Mouse (Mus musculus): Measurements from ENCODE around the gene Tubgcp4. TPM values are rescaled to one million over a fixed set of nuclear protein-coding genes. Genes with fewer than 3 reads are reported as not detected.

The Tubgcp4 gene
- total RNA-seq, 2 experiments from 2014 or later, result 28.8 to 36.4 TPM

DNA sequence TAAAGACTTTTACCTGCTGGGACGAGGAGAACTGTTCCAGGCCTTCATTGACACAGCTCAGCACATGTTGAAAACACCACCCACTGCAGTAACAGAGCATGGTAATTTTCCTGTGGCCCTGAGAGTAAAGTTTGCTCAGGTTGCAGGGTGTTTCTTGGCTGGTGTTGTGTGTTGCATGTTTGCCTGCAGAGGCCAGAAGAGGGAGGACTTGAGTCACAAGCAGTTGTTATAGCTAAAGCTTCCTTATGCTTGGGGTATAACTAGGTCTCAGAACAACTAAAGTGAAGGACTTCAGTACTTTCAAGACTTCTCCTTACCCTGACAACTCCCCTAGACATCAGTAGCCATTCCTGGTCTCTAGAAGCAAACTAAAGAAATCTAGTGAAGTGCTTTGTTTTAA is 18.1 kb downstream of the Tubgcp4 start:
- no peak for ATAC-seq (replicated peaks; ENCODE audit: poor library complexity)

DNA sequence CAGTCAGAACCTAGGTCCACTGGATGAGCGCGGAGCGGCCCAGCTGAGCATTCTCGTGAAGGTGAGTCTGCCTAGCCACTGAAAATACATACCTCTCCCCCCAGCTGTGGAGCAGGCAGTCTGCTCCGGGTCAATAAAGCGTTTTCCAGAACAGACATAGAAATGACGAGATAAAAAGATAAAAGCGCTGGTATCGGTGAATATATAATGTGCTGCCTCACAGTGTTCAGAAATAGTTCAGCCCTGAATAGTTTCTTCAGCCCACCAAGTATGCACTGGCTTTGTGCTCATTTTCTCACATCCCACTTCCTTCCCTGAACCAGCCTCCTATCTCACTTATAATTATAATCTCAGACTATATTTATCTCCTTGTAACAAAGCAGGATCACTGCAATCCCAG is 25.0 kb downstream of the Tubgcp4 start:
- no peak for ATAC-seq (replicated peaks; ENCODE audit: poor library complexity)

- no peak for ATAC-seq (replicated peaks; ENCODE audit: poor library complexity)
Observed at GRCm38 (mm10) chr2:121204276-121204675, 33.8 kb downstream of the Tubgcp4 start.

- ATAC-seq (replicated peaks; ENCODE audit: poor library complexity), result peak; percentile 83
Observed at GRCm38 (mm10) chr2:121206541-121206940, 36.1 kb downstream of the Tubgcp4 start.

DNA sequence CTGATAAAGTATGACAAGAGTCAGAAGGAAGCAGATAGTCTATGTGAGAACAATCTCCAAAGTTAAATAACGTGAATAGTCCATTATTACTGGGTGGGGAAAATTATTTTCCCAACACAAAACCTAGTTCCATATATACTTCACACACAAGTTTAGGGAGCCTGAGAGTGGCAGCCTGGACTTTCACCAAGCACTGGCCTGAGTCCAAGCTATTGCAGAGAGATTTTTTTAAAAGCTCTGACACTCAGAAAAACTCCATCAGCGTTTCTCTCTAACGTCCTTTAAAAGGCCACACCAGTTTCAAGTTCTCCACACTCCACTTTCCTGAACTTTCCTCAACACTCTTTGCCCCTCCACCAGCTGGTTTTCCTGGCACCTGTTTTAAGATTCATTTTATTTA is 44.0 kb downstream of the Tubgcp4 start:
- ATAC-seq (replicated peaks; ENCODE audit: poor library complexity), result no peak

GRCm38 (mm10) chr2:121219177-121219576 is 48.7 kb downstream of the Tubgcp4 start:
- ATAC-seq (replicated peaks; ENCODE audit: poor library complexity), result no peak

- no peak for ATAC-seq (replicated peaks; ENCODE audit: poor library complexity)
Observed at GRCm38 (mm10) chr2:121219994-121220393, 49.5 kb downstream of the Tubgcp4 start.

DNA sequence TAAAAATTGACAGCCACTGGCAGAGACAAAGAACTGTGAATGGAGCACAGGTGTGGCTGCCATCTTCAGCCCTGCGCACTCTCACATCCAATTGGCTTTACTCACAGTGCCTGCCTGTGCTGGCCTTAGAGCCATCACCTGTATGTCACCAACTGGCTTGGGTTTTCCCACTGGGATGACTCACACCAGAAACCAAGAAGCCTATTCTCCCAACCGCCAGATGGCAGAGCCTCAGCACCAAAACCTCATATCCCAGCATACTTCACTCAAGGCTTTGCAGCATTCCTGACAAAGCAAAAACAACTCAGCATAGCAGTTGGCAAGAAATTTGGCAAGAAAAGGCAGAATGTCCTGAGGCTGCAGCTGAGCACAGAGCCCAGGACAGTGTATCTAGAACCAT is 52.6 kb downstream of the Tubgcp4 start:
- no peak for ATAC-seq (replicated peaks; ENCODE audit: poor library complexity)

GRCm38 (mm10) chr2:121228135-121228534 is 57.7 kb downstream of the Tubgcp4 start:
- ATAC-seq (replicated peaks; ENCODE audit: poor library complexity), result no peak

DNA sequence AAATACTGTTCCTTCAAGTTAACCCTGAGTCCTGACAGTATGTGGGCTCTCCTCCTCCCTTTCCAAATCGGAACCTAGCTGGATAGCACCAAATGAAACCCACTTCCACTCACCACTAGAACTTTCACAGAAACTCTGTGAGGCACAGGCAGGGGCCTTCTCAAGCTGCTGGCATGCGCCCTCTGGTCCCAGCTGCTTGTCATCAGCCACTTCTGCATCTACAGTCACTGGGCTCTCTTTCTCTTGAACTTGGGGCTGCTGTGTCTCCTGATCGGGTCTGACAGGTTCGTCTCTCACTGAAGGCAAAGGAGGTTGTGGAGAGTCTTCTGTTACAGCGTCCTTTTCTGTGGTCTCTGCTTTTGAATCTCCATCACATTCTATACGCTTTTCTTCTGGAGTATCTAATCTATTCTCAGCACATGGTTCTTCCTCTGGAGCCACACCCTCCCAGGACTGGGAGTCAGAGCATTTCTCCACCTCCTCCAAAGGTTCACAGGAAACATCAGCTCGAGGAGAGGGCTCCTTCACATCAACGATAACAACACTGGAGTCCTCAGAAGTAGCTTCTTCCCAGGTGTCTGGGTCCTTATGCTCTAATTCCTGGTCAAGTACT is 65.1 kb downstream of the Tubgcp4 start:
- ATAC-seq (replicated peaks; ENCODE audit: poor library complexity), result peak; percentile 91

DNA sequence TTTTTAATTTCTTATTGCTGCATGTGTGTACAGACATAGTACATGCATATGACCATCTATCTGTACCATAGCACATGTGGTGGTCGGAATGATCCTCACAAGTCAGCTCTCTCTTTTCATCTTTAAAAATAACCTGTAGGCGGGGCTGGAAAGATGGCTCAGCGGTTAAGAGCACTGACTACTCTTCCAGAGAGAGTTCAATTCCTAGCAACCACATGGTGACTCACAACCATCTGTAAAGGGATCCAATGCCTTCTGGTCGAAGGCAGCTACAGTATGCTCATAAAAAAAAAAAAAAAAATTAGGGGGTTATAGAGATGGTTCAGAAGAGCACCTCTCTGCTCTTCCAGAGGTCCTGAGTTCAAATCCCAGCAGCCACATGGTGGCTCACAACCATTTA is 69.0 kb downstream of the Tubgcp4 start:
- no peak for ATAC-seq (replicated peaks; ENCODE audit: poor library complexity)

GRCm38 (mm10) chr2:121244099-121244498 is 73.6 kb downstream of the Tubgcp4 start:
- ATAC-seq (replicated peaks; ENCODE audit: poor library complexity), result no peak

Other genes starting within 250 kb of the Tubgcp4 start
- gene Ubr1, start 199.9 kb upstream of the Tubgcp4 start, total RNA-seq (2015), result 24.7 and 27.1 TPM in 2 replicates
- gene Ubr1, start 199.9 kb upstream of the Tubgcp4 start, total RNA-seq (2017), result 21.1 and 28.5 TPM in 2 replicates
- 4.2 and 4.3 TPM in 2 replicates for gene Tmem62, start 193.6 kb upstream of the Tubgcp4 start, total RNA-seq (2015)
- 6.4 and 12.4 TPM in 2 replicates for gene Tmem62, start 193.6 kb upstream of the Tubgcp4 start, total RNA-seq (2017)
- gene Ccndbp1, start 162.3 kb upstream of the Tubgcp4 start, total RNA-seq (2015), result 44.2 and 50.1 TPM in 2 replicates
- 33.5 and 38.1 TPM in 2 replicates for gene Ccndbp1, start 162.3 kb upstream of the Tubgcp4 start, total RNA-seq (2017)
- 1.7 and 2.4 TPM in 2 replicates for gene Epb42, start 133.6 kb upstream of the Tubgcp4 start, total RNA-seq (2015)
- 1.4 and 4.2 TPM in 2 replicates for gene Epb42, start 133.6 kb upstream of the Tubgcp4 start, total RNA-seq (2017)
- gene Tgm5, start 84.8 kb upstream of the Tubgcp4 start, total RNA-seq (2015), result not detected in 2 replicates
- not detected in 2 replicates for gene Tgm5, start 84.8 kb upstream of the Tubgcp4 start, total RNA-seq (2017)
- gene Tgm7, start 60.9 kb upstream of the Tubgcp4 start, total RNA-seq (2015), result not detected in 2 replicates
- not detected in 2 replicates for gene Tgm7, start 60.9 kb upstream of the Tubgcp4 start, total RNA-seq (2017)
- 12.2 and 12.4 TPM in 2 replicates for gene Adal, start 30.2 kb upstream of the Tubgcp4 start, total RNA-seq (2015)
- 10.6 and 15.4 TPM in 2 replicates for gene Adal, start 30.2 kb upstream of the Tubgcp4 start, total RNA-seq (2017)
- 11.7 and 12.8 TPM in 2 replicates for gene Lcmt2, start 30.0 kb upstream of the Tubgcp4 start, total RNA-seq (2015)
- gene Lcmt2, start 30.0 kb upstream of the Tubgcp4 start, total RNA-seq (2017), result 8.4 and 9.7 TPM in 2 replicates
- gene Zscan29, start 471 bp downstream of the Tubgcp4 start, total RNA-seq (2015), result 18.8 and 21.2 TPM in 2 replicates
- gene Zscan29, start 471 bp downstream of the Tubgcp4 start, total RNA-seq (2017), result 18.7 and 25.4 TPM in 2 replicates
- 17.9 and 21.5 TPM in 2 replicates for gene Trp53bp1, start 100.8 kb downstream of the Tubgcp4 start, total RNA-seq (2015)
- gene Trp53bp1, start 100.8 kb downstream of the Tubgcp4 start, total RNA-seq (2017), result 35.9 and 36.2 TPM in 2 replicates
- 0.10 TPM in 1 of 2 replicates, not detected in the other for gene Map1a, start 118.9 kb downstream of the Tubgcp4 start, total RNA-seq (2015)
- not detected in 2 replicates for gene Map1a, start 118.9 kb downstream of the Tubgcp4 start, total RNA-seq (2017)
- gene Ppip5k1, start 184.7 kb downstream of the Tubgcp4 start, total RNA-seq (2015), result 4.5 and 4.6 TPM in 2 replicates
- 8.3 and 11.3 TPM in 2 replicates for gene Ppip5k1, start 184.7 kb downstream of the Tubgcp4 start, total RNA-seq (2017)
- not detected in 2 replicates for gene Ckmt1, start 187.1 kb downstream of the Tubgcp4 start, total RNA-seq (2015)
- not detected in 2 replicates for gene Ckmt1, start 187.1 kb downstream of the Tubgcp4 start, total RNA-seq (2017)
- not detected in 2 replicates for gene Strc, start 216.5 kb downstream of the Tubgcp4 start, total RNA-seq (2015)
- gene Strc, start 216.5 kb downstream of the Tubgcp4 start, total RNA-seq (2017), result not detected in 2 replicates
- gene Pdia3, start 243.1 kb downstream of the Tubgcp4 start, total RNA-seq (2015), result 499 and 555 TPM in 2 replicates
- 404 and 432 TPM in 2 replicates for gene Pdia3, start 243.1 kb downstream of the Tubgcp4 start, total RNA-seq (2017)
- 1.2 and 2.1 TPM in 2 replicates for gene Catsper2, start 243.1 kb downstream of the Tubgcp4 start, total RNA-seq (2015)
- 0.62 and 1.8 TPM in 2 replicates for gene Catsper2, start 243.1 kb downstream of the Tubgcp4 start, total RNA-seq (2017)